Mouse (Mus musculus) midbrain, embryonic 13.5 days (tissue): ENCODE measurements at regions not wholly inside any gene's neighbourhood (a gene's known extent, or its start where the extent isn't known, plus 50 kb on each side); places are given as distances from the start of the nearest gene placed in this dataset.

ENCODE experiments used
- ATAC-seq: fragments of 200-750 bp; cut with Nextera tagmentation; 2 replicates; pipeline ENCODE4 v1.8.0; 2017; ENCODE audit warnings: mild to moderate bottlenecking, moderate TSS enrichment, moderate library complexity
- H3K27ac ChIP-seq: fragments of 300-500 bp; sonication (generic); 2 replicates; pipeline ENCODE4 v1.5.1; 2015; ENCODE audit warnings: inconsistent platforms, mild to moderate bottlenecking, moderate library complexity
- H3K27me3 ChIP-seq: fragments of 300-500 bp; sonication (generic); 2 replicates; pipeline ENCODE4 v1.6.1; 2015; ENCODE audit warnings: mild to moderate bottlenecking, inconsistent platforms
- H3K36me3 ChIP-seq: fragments of 300-500 bp; sonication (generic); 2 replicates; pipeline ENCODE4 v1.6.1; 2015; ENCODE audit warnings: mild to moderate bottlenecking, inconsistent platforms
- H3K4me1 ChIP-seq: fragments of 300-500 bp; sonication (generic); replicated peaks from 2 replicates; pipeline ENCODE4 v1.6.1; 2015; ENCODE audit warnings: inconsistent platforms
- H3K4me2 ChIP-seq: fragments of 300-500 bp; sonication (generic); replicated peaks from 2 replicates; pipeline ENCODE4 v1.6.1; 2015; ENCODE audit warnings: moderate library complexity, mild to moderate bottlenecking, inconsistent platforms
- H3K4me3 ChIP-seq: fragments of 300-500 bp; sonication (generic); replicated peaks from 2 replicates; pipeline ENCODE4 v1.5.1; 2015; ENCODE audit warnings: mild to moderate bottlenecking, inconsistent platforms
- H3K9ac ChIP-seq: fragments of 300-500 bp; sonication (generic); replicated peaks from 2 replicates; pipeline ENCODE4 v1.6.1; 2015; ENCODE audit warnings: mild to moderate bottlenecking, inconsistent platforms
- H3K9me3 ChIP-seq: fragments of 300-500 bp; sonication (generic); 2 replicates; pipeline ENCODE4 v1.6.1; 2016; ENCODE audit warnings: mild to moderate bottlenecking, inconsistent platforms
- WGBS: fragments of 180-500 bp; shearing (Covaris S2); methylation state at CpG from one replicate; pipeline ENCODE4 v1.1.7; 2015; 5-methylcytosine and 5-hydroxymethylcytosine counted together

GRCm38 (mm10) chr7:40623286-40623685 lies 274.8 kb upstream of the Vstm2b start:
- H3K4me1 ChIP-seq: no peaks in the 10 kb centered on the region
- no peaks in the 10 kb centered on the region for H3K36me3 ChIP-seq
- H3K9ac ChIP-seq: no peak overlapping the region
- no peak for ATAC-seq
- no peak overlapping the region for H3K27ac ChIP-seq
- H3K4me2 ChIP-seq: no peak overlapping the region
- no peaks in the 10 kb centered on the region for H3K27me3 ChIP-seq
- no peaks in the 10 kb centered on the region for H3K9me3 ChIP-seq
- WGBS: 94% methylated on average over 2 of the region's 2 CpGs
- no peak overlapping the region for H3K4me3 ChIP-seq

DNA sequence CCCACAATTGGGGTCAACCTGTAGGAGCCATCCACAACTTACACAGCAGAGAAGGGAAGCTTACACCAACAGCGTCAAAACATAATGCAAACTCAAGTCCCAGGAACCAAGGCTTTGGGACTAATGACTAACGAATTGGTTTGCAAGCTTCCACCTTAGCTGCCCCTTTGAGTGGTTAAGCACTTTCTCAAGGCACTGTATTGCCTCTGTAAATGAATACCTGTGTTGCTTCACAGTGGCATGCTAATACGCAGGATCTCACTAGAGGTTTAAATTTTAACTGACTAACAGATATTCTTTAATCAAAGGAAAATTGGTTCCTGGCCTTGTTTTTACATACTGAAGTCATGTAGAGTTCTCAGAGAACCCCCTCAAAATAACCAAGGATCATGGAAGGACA lies 261.8 kb upstream of the Vstm2b start:
- no peaks in the 10 kb centered on the region for H3K4me1 ChIP-seq
- no peak for ATAC-seq
- no peak overlapping the region for H3K27ac ChIP-seq
- H3K36me3 ChIP-seq: no peaks in the 10 kb centered on the region
- H3K4me3 ChIP-seq: no peak overlapping the region
- H3K27me3 ChIP-seq: no peaks in the 10 kb centered on the region
- no peak overlapping the region for H3K9ac ChIP-seq
- no peak overlapping the region for H3K4me2 ChIP-seq
- H3K9me3 ChIP-seq: no peaks in the 10 kb centered on the region
- 90% methylated on average over 3 of the region's 3 CpGs for WGBS

DNA sequence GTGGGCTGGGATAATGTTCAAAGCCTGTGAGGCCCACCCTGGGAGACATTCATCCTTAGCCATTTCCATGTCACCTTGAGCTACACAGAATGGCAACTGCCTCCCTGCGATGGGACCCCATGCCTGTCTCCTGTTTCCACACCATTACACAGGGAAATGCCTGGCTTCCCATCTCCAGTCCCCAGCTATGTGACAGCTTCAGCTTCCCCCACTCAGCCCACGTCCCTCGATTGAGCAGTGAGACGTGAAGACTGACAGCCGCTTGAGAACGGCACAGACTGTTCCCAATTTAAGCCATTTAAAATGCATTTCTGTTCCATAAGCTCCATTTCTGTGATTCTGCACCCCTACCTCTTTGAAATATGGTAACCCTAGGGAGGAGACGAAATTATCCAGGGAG lies 243.1 kb upstream of the Vstm2b start:
- peak; percentile 65; the same call in 1 of the 2 replicates for ATAC-seq

GRCm38 (mm10) chr7:40655391-40655790 lies 242.7 kb upstream of the Vstm2b start:
- 76% methylated on average over 2 of the region's 2 CpGs for WGBS

More for the DNA sequence above, 243.1 kb upstream of the Vstm2b start:
- 69% methylated on average over 7 of the region's 7 CpGs for WGBS
- Histone ChIP-seq H3K9me3 (no peaks in the 10 kb centered on the region), H3K27ac (no peak overlapping the region), H3K9ac (no peak overlapping the region), H3K4me3 (no peak overlapping the region), H3K36me3 (no peaks in the 10 kb centered on the region), H3K4me1 (peaks cover 9% of the 10 kb centered on the region), H3K27me3 (no peaks in the 10 kb centered on the region), H3K4me2 (no peak overlapping the region)

DNA sequence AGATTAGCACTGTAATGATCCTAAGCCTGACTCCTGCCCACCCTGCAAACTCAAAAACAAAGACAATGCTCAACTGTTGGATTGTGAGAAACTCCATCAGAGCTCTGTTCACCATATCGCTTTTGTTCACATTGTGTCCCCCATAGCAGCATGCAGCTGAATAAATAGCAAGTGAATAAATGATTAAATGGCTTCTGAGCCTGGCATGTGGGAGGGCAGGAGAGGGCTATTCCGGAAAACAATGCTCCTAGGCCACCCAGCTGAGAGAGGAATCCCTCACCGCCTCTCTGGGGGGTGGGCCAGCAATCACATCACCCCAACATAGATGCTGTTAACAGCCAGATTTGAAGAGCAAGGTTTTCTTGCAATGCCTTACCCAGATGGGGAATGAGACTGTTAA lies 238.5 kb upstream of the Vstm2b start:
- no peaks in the 10 kb centered on the region for H3K36me3 ChIP-seq
- no peak for ATAC-seq

More at GRCm38 (mm10) chr7:40655391-40655790, 242.7 kb upstream of the Vstm2b start:
- Histone ChIP-seq H3K4me2 (no peak overlapping the region), H3K27ac (no peak overlapping the region), H3K9me3 (no peaks in the 10 kb centered on the region), H3K4me1 (peaks cover 10% of the 10 kb centered on the region), H3K9ac (no peak overlapping the region), H3K4me3 (no peak overlapping the region), H3K36me3 (no peaks in the 10 kb centered on the region), H3K27me3 (no peaks in the 10 kb centered on the region)
- 0 out of 2 replicates have a peak, but pooled peaks have one; percentile 3 for ATAC-seq

GRCm38 (mm10) chr7:40663781-40664180 lies 234.3 kb upstream of the Vstm2b start:
- no peak overlapping the region for H3K4me2 ChIP-seq
- no peaks in the 10 kb centered on the region for H3K27me3 ChIP-seq
- no peaks in the 10 kb centered on the region for H3K9me3 ChIP-seq
- H3K4me1 ChIP-seq: peaks cover 10% of the 10 kb centered on the region
- ATAC-seq: no peak
- no peak overlapping the region for H3K4me3 ChIP-seq
- no peak overlapping the region for H3K27ac ChIP-seq
- WGBS: 82% methylated on average over 7 of the region's 7 CpGs
- no peak overlapping the region for H3K9ac ChIP-seq
- no peaks in the 10 kb centered on the region for H3K36me3 ChIP-seq

More for the DNA sequence above, 238.5 kb upstream of the Vstm2b start:
- peaks cover 10% of the 10 kb centered on the region for H3K4me1 ChIP-seq
- H3K4me3 ChIP-seq: no peak overlapping the region
- H3K27ac ChIP-seq: no peak overlapping the region
- H3K9me3 ChIP-seq: no peaks in the 10 kb centered on the region
- no peaks in the 10 kb centered on the region for H3K27me3 ChIP-seq
- no peak overlapping the region for H3K4me2 ChIP-seq
- 10% methylated on average over 3 of the region's 3 CpGs for WGBS
- no peak overlapping the region for H3K9ac ChIP-seq

DNA sequence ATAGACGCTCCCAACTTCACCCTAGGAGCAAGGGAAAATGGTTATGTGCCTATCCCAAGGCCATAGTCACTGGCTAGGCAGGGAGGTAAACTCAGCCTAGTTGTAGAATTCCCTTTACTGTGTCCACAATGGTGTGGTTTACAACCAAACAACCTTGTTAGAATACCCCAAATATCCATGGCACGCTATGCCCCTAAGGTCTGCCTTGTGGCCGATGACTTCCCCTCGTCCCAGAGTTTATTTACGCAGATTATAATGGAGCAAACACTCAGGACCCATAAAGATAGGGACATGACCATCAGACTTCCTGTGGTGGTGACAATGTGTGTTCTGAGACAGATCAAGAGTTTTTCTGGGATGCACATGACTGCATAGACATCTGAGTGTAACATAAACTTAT lies 231.5 kb upstream of the Vstm2b start:
- no peak overlapping the region for H3K27ac ChIP-seq
- no peak overlapping the region for H3K4me3 ChIP-seq
- H3K36me3 ChIP-seq: no peaks in the 10 kb centered on the region
- ATAC-seq: no peak
- H3K4me2 ChIP-seq: no peak overlapping the region
- H3K27me3 ChIP-seq: no peaks in the 10 kb centered on the region
- H3K9ac ChIP-seq: no peak overlapping the region
- WGBS: 89% methylated on average over 5 of the region's 5 CpGs
- no peaks in the 10 kb centered on the region for H3K4me1 ChIP-seq
- no peaks in the 10 kb centered on the region for H3K9me3 ChIP-seq

- H3K27ac ChIP-seq: no peak overlapping the region
- ATAC-seq: no peak
- H3K4me1 ChIP-seq: no peaks in the 10 kb centered on the region
- H3K27me3 ChIP-seq: no peaks in the 10 kb centered on the region
- H3K4me2 ChIP-seq: no peak overlapping the region
- H3K9ac ChIP-seq: no peak overlapping the region
- WGBS: 86% methylated on average over 5 of the region's 5 CpGs
- H3K4me3 ChIP-seq: no peak overlapping the region
- H3K36me3 ChIP-seq: no peaks in the 10 kb centered on the region
- H3K9me3 ChIP-seq: no peaks in the 10 kb centered on the region
Measured at GRCm38 (mm10) chr7:40670401-40670800, 227.7 kb upstream of the Vstm2b start.

DNA sequence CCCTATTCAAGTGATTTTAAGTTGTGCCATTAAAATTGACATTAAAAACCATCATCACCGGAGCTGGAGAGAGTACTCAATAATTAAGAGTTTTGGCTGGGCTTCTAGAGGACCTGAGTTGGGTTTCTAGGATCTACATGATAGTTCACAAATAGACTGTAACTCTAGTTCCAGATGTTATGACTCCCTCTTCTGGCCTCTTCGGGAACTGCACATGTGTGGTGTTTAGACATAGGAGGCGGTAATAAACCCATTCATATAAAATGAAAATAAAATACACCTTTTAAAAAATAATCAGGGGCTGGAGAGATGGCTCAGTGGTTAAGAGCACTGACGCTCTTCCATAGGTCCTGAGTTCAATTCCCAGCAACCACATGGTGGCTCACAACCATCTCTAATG lies 227.1 kb upstream of the Vstm2b start:
- H3K9ac ChIP-seq: no peak overlapping the region
- H3K4me2 ChIP-seq: no peak overlapping the region
- H3K27ac ChIP-seq: no peak overlapping the region
- H3K4me3 ChIP-seq: no peak overlapping the region
- H3K9me3 ChIP-seq: no peaks in the 10 kb centered on the region
- no peak for ATAC-seq
- no peaks in the 10 kb centered on the region for H3K27me3 ChIP-seq
- H3K36me3 ChIP-seq: no peaks in the 10 kb centered on the region
- 97% methylated on average over 4 of the region's 4 CpGs for WGBS
- H3K4me1 ChIP-seq: no peaks in the 10 kb centered on the region

DNA sequence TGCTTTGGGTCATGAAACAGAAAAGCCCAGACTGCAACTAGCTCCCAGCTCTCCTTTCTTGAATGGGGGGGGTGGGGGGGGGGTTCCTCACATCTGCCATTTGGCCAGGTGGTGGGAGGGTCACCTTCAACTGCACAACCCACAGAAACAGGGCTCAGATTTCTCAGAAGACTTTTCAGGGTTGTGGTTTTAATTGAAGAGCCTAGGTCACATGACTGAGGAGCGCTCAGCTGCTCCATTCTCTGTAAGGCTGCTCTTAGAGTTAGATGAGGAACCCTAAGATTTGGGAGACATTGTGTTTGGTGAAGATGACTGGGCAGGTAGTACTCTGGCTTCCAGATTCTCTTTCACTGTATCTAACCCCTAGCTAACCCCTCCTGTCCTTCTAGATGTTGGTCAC lies 225.8 kb upstream of the Vstm2b start:
- ATAC-seq: no peak
- Histone ChIP-seq H3K27me3 (no peaks in the 10 kb centered on the region), H3K4me3 (no peak overlapping the region), H3K4me2 (no peak overlapping the region), H3K9ac (no peak overlapping the region), H3K27ac (no peak overlapping the region), H3K9me3 (no peaks in the 10 kb centered on the region), H3K4me1 (no peaks in the 10 kb centered on the region), H3K36me3 (no peaks in the 10 kb centered on the region)
- 100% methylated on average over 1 of the region's 1 CpGs for WGBS

- H3K4me2 ChIP-seq: no peak overlapping the region
- no peaks in the 10 kb centered on the region for H3K4me1 ChIP-seq
- peaks cover 10% of the 10 kb centered on the region; the same call in 1 of the 2 replicates for H3K27me3 ChIP-seq
- H3K27ac ChIP-seq: no peak overlapping the region
- 25% methylated on average over 3 of the region's 3 CpGs for WGBS
- H3K9me3 ChIP-seq: no peaks in the 10 kb centered on the region
- ATAC-seq: no peak
- H3K9ac ChIP-seq: no peak overlapping the region
- H3K36me3 ChIP-seq: no peaks in the 10 kb centered on the region
- no peak overlapping the region for H3K4me3 ChIP-seq
Measured at GRCm38 (mm10) chr7:40674397-40674796, 223.7 kb upstream of the Vstm2b start.

- no peak overlapping the region for H3K9ac ChIP-seq
- no peaks in the 10 kb centered on the region for H3K36me3 ChIP-seq
- 64% methylated on average over 2 of the region's 2 CpGs for WGBS
Measured at GRCm38 (mm10) chr7:40677601-40678000, 220.5 kb upstream of the Vstm2b start.

GRCm38 (mm10) chr7:40680567-40680966 lies 217.6 kb upstream of the Vstm2b start:
- Histone ChIP-seq H3K27me3 (peaks cover 35% of the 10 kb centered on the region), H3K36me3 (no peaks in the 10 kb centered on the region), H3K4me2 (peak overlapping the region; percentile 31), H3K9me3 (no peaks in the 10 kb centered on the region), H3K4me1 (peaks cover 17% of the 10 kb centered on the region), H3K9ac (no peak overlapping the region), H3K4me3 (no peak overlapping the region), H3K27ac (no peak overlapping the region)
- ATAC-seq: peak; percentile 72
- WGBS: 22% methylated on average over 12 of the region's 12 CpGs

More at GRCm38 (mm10) chr7:40677601-40678000, 220.5 kb upstream of the Vstm2b start:
- Histone ChIP-seq H3K27me3 (peaks cover 28% of the 10 kb centered on the region), H3K4me3 (no peak overlapping the region), H3K4me2 (no peak overlapping the region), H3K9me3 (no peaks in the 10 kb centered on the region), H3K27ac (no peak overlapping the region), H3K4me1 (peaks cover 17% of the 10 kb centered on the region)
- ATAC-seq: no peak
